Mouse (Mus musculus): ENCODE results near the gene Awat1. TPM values are rescaled to one million over a fixed set of nuclear protein-coding genes. Genes with fewer than 3 reads are reported as not detected.

Awat1 gene
- not detected for total RNA-seq (2021)

GRCm38 (mm10) chrX:100571951-100572350 is at the start of gene Awat1:
TSS of gene Awat1 (plus strand) at chrX:100572251.
- DNase-seq (ENCODE audit: low spot score in 2 of 2): no peak
- intact Hi-C loops (cut with DNase I): no loop called here

GRCm38 (mm10) chrX:100524471-100524870 is 47.6 kb upstream of the Awat1 start, which contains the start of gene Dgat2l6:
TSS of gene Dgat2l6 (plus strand) at chrX:100524838.
- intact Hi-C loops (cut with DNase I): no loop called here
- no peak for DNase-seq (ENCODE audit: low spot score in 2 of 2)

GRCm38 (mm10) chrX:100556026-100556425 is 16.0 kb upstream of the Awat1 start:
- no peak for DNase-seq (ENCODE audit: low spot score in 2 of 2)
- intact Hi-C loops (cut with DNase I): no loop called here

GRCm38 (mm10) chrX:100565696-100566095 is 6.4 kb upstream of the Awat1 start:
- intact Hi-C loops (cut with DNase I): no loop called here
- peak in 1 of 2 experiments; percentile 17 for DNase-seq (ENCODE audit: low spot score in 2 of 2)

- intact Hi-C loops (cut with DNase I): no loop called here
- DNase-seq (ENCODE audit: low spot score in 2 of 2): no peak
Observed at GRCm38 (mm10) chrX:100594791-100595190, 22.7 kb downstream of the Awat1 start, which contains the start of gene P2ry4. TSS of gene P2ry4 (minus strand) at chrX:100594869.

- intact Hi-C loops (cut with DNase I): no loop called here
Observed at GRCm38 (mm10) chrX:100597439-100597838, 25.4 kb downstream of the Awat1 start.

GRCm38 (mm10) chrX:100599755-100600154 is 27.7 kb downstream of the Awat1 start:
- intact Hi-C loops (cut with DNase I): loop anchor here (5.0 kb wide), 1 partner anchor 82 kb away; no protein-coding TSS in a partner anchor
- peak; percentile 18 to 34 for DNase-seq (ENCODE audit: low spot score in 2 of 2)

More at GRCm38 (mm10) chrX:100597439-100597838, 25.4 kb downstream of the Awat1 start:
- DNase-seq (ENCODE audit: low spot score in 2 of 2): peak; percentile 35 to 45

GRCm38 (mm10) chrX:100605314-100605713 is 33.3 kb downstream of the Awat1 start, which contains the start of gene Arr3:
TSS of gene Arr3 (plus strand) at chrX:100605497.
- intact Hi-C loops (cut with DNase I): no loop called here

GRCm38 (mm10) chrX:100618488-100618887 is 46.4 kb downstream of the Awat1 start:
- intact Hi-C loops (cut with DNase I): no loop called here
- no peak for DNase-seq (ENCODE audit: low spot score in 2 of 2)

More at GRCm38 (mm10) chrX:100605314-100605713, 33.3 kb downstream of the Awat1 start, which contains the start of gene Arr3:
- DNase-seq (ENCODE audit: low spot score in 2 of 2): no peak

- DNase-seq (ENCODE audit: low spot score in 2 of 2): no peak
- intact Hi-C loops (cut with DNase I): loop anchor here (10.0 kb wide), 1 partner anchor 113 kb away; no protein-coding TSS in a partner anchor
Observed at GRCm38 (mm10) chrX:100621366-100621765, 49.3 kb downstream of the Awat1 start.

GRCm38 (mm10) chrX:100624242-100624641 is 52.2 kb downstream of the Awat1 start:
- DNase-seq (ENCODE audit: low spot score in 2 of 2): no peak
- intact Hi-C loops (cut with DNase I): loop anchor here (10.0 kb wide), 1 partner anchor 111 kb away; no protein-coding TSS in a partner anchor

- intact Hi-C loops (cut with DNase I): loop anchor here (10.0 kb wide), 1 partner anchor 110 kb away; no protein-coding TSS in a partner anchor
- DNase-seq (ENCODE audit: low spot score in 2 of 2): no peak
Observed at GRCm38 (mm10) chrX:100625146-100625545, 53.1 kb downstream of the Awat1 start.

GRCm38 (mm10) chrX:100625546-100625801 is 53.4 kb downstream of the Awat1 start, which contains the start of gene Kif4:
TSS of gene Kif4 (plus strand) at chrX:100625737.
- no peak for DNase-seq (ENCODE audit: low spot score in 2 of 2)
- intact Hi-C loops (cut with DNase I): loop anchor here (10.0 kb wide), 1 partner anchor 109 kb away; no protein-coding TSS in a partner anchor

- intact Hi-C loops (cut with DNase I): loop anchor here (10.0 kb wide), 1 partner anchor 109 kb away; no protein-coding TSS in a partner anchor
- peak; percentile 84 for DNase-seq (ENCODE audit: low spot score in 2 of 2)
Observed at GRCm38 (mm10) chrX:100625802-100626793, 54.0 kb downstream of the Awat1 start, which contains the start of gene Pdzd11. TSS of gene Pdzd11 (minus strand) at chrX:100626568.

Other genes starting within 250 kb of the Awat1 start
- gene Otud6a, start 143.2 kb upstream of the Awat1 start, total RNA-seq (2021): not detected
- gene Awat2, start 129.5 kb upstream of the Awat1 start, total RNA-seq (2021): under 1 TPM in 1 of 2 experiments, not detected in 1; 0.25 TPM
- gene Igbp1, start 78.0 kb upstream of the Awat1 start, total RNA-seq (2021): 10 to 100 TPM; 40.5 to 40.6 TPM
- under 1 TPM; 0.15 to 0.61 TPM for gene Dgat2l6, start 47.4 kb upstream of the Awat1 start, total RNA-seq (2021)
- gene P2ry4, start 22.6 kb downstream of the Awat1 start, total RNA-seq (2021): not detected
- 1 to 10 TPM; 1.2 to 2.4 TPM for gene Arr3, start 33.2 kb downstream of the Awat1 start, total RNA-seq (2021)
- 1 to 10 TPM in 1 of 2 experiments, under 1 TPM in 1; 0.68 to 1.3 TPM for gene Kif4, start 53.5 kb downstream of the Awat1 start, total RNA-seq (2021)
- 10 to 100 TPM; 41.9 to 46.3 TPM for gene Pdzd11, start 54.3 kb downstream of the Awat1 start, total RNA-seq (2021)
- 1 to 10 TPM; 7.2 TPM for gene Gdpd2, start 157.6 kb downstream of the Awat1 start, total RNA-seq (2021)
- gene Dlg3, start 195.5 kb downstream of the Awat1 start, total RNA-seq (2021): 100 to 1,000 TPM; 148 to 149 TPM

Data from left cerebral cortex, postnatal 36 days (tissue).